Mouse (Mus musculus) ES-Bruce4 (cell line): ENCODE results near the gene Pbld1.

Experiments
- CTCF ChIP-seq: IDR thresholded peaks from one replicate; pipeline ENCODE4 v1.8.1; 2011; ENCODE audit warnings: low read depth, low read length
- EP300 ChIP-seq: IDR thresholded peaks from 2 replicates; pipeline ENCODE4 v1.6.1; 2011; ENCODE audit warnings: low read depth, low read length; ENCODE audit not compliant: insufficient read depth
- POLR2A ChIP-seq: IDR thresholded peaks from one replicate; pipeline ENCODE4 v1.8.1; 2011; ENCODE audit warnings: low read length; ENCODE audit not compliant: insufficient read depth

GRCm38 (mm10) chr10:63086304-63086703, 26.3 kb downstream of the Pbld1 start:
- TF ChIP-seq CTCF (no peak), POLR2A (no peak), EP300 (no peak)
